Mouse (Mus musculus) myocyte (in vitro differentiated cells): ENCODE measurements at regions not wholly inside any gene's neighbourhood (a gene's known extent, or its start where the extent isn't known, plus 50 kb on each side); places are given as distances from the start of the nearest gene placed in this dataset.

Source experiments
- H3K27me3 ChIP-seq: one replicate; pipeline ENCODE4 v1.6.1; 2011; ENCODE audit not compliant: control insufficient read depth, insufficient read depth, insufficient read length
- H3K36me3 ChIP-seq: one replicate; pipeline ENCODE4 v1.6.1; 2011; ENCODE audit not compliant: control insufficient read depth, insufficient read depth
- H3K4me2 ChIP-seq: one replicate; pipeline ENCODE4 v1.6.1; 2011; ENCODE audit warnings: low read depth, control low read depth
- H3K4me3 ChIP-seq: one replicate; pipeline ENCODE4 v1.5.1; 2011; ENCODE audit warnings: mild to moderate bottlenecking, control low read depth, moderate library complexity
- H3K79me2 ChIP-seq: one replicate; pipeline ENCODE4 v1.6.1; 2011; ENCODE audit not compliant: control insufficient read depth, insufficient read depth
- H3ac ChIP-seq: one replicate; pipeline ENCODE4 v1.6.1; 2011; ENCODE audit not compliant: control insufficient read depth, insufficient read length
- CEBPB ChIP-seq: IDR thresholded peaks from 2 replicates; pipeline ENCODE4 v1.6.1; 2011; ENCODE audit warnings: mild to moderate bottlenecking, moderate library complexity; ENCODE audit not compliant: poor library complexity, insufficient read depth, severe bottlenecking
- E2F4 ChIP-seq: IDR thresholded peaks from one replicate; pipeline ENCODE4 v1.6.1; 2011; ENCODE audit warnings: mild to moderate bottlenecking, control low read depth, moderate library complexity; ENCODE audit not compliant: insufficient read depth
- MAX ChIP-seq: IDR thresholded peaks from one replicate; pipeline ENCODE4 v1.6.1; 2011; ENCODE audit warnings: low read depth, mild to moderate bottlenecking, control low read depth
- MYOD1 ChIP-seq, 3 experiments: IDR thresholded peaks; one replicate each; pipeline ENCODE4 v1.6.1; 2011; ENCODE audit warnings: control low read depth in 2 of 3, low read depth in 2 of 3, mild to moderate bottlenecking in 2 of 3, moderate library complexity in 1 of 3; ENCODE audit not compliant: insufficient read length in 2 of 3, control insufficient read depth in 1 of 3
- MYOG ChIP-seq, 3 experiments: IDR thresholded peaks; one replicate each; pipeline ENCODE4 v1.6.1; 2011; ENCODE audit warnings: control low read depth in 2 of 3, low read depth in 2 of 3, mild to moderate bottlenecking in 2 of 3; ENCODE audit not compliant: insufficient read length in 2 of 3, control insufficient read depth in 1 of 3, insufficient read depth in 1 of 3
- POLR2A ChIP-seq: IDR thresholded peaks from one replicate; pipeline ENCODE4 v1.6.1; 2011; ENCODE audit warnings: low read depth, mild to moderate bottlenecking, control low read depth, moderate library complexity; ENCODE audit not compliant: insufficient read length
- POLR2AphosphoS2 ChIP-seq: IDR thresholded peaks from one replicate; pipeline ENCODE4 v1.6.1; 2011; ENCODE audit warnings: low read depth, control low read depth; ENCODE audit not compliant: insufficient read length
- REST ChIP-seq: IDR thresholded peaks from one replicate; pipeline ENCODE4 v1.6.1; 2011; ENCODE audit warnings: mild to moderate bottlenecking, control low read depth, moderate library complexity; ENCODE audit not compliant: insufficient read depth, insufficient read length
- SRF ChIP-seq: IDR thresholded peaks from one replicate; pipeline ENCODE4 v1.6.1; 2011; ENCODE audit warnings: low read depth; ENCODE audit not compliant: control insufficient read depth, insufficient read length
- TCF12 ChIP-seq: IDR thresholded peaks from one replicate; pipeline ENCODE4 v1.6.1; 2011; ENCODE audit warnings: mild to moderate bottlenecking, control low read depth; ENCODE audit not compliant: poor library complexity, insufficient read depth, severe bottlenecking
- TCF3 ChIP-seq: IDR thresholded peaks from one replicate; pipeline ENCODE4 v1.6.1; 2011; ENCODE audit warnings: low read depth, control low read depth; ENCODE audit not compliant: insufficient read length
- USF1 ChIP-seq: IDR thresholded peaks from one replicate; pipeline ENCODE4 v1.6.1; 2011; ENCODE audit warnings: low read depth, mild to moderate bottlenecking, control low read depth, moderate library complexity

- Histone ChIP-seq H3K36me3 (no peaks in the 10 kb centered on the region), H3K27me3 (no peaks in the 10 kb centered on the region), H3ac (no peak overlapping the region), H3K79me2 (no peaks in the 10 kb centered on the region), H3K4me3 (no peak overlapping the region), H3K4me2 (no peak overlapping the region)
- no peak for TF ChIP-seq SRF
- TF ChIP-seq CEBPB, result no peak
- no peak for TF ChIP-seq TCF12
- no peak for TF ChIP-seq MYOG (IDR thresholded peaks at IDR 0.05; ENCODE audit: control insufficient read depth in 1 of 3, insufficient read depth in 1 of 3, insufficient read length in 2 of 3, low read depth in 2 of 3)
- no peak for TF ChIP-seq E2F4
- TF ChIP-seq MAX, result no peak
- no peak for TF ChIP-seq USF1
- TF ChIP-seq TCF3, result no peak
- TF ChIP-seq POLR2AphosphoS2, result no peak
- no peak for TF ChIP-seq REST
- TF ChIP-seq POLR2A, result no peak
- TF ChIP-seq MYOD1 (IDR thresholded peaks at IDR 0.05; ENCODE audit: control insufficient read depth in 1 of 3, insufficient read length in 2 of 3, low read depth in 2 of 3), result no peak
Observed at GRCm38 (mm10) chr10:11886237-11886636, 543.0 kb downstream of the Epm2a start.

GRCm38 (mm10) chr10:11888953-11889352, 545.7 kb downstream of the Epm2a start:
- H3K4me3 ChIP-seq, result no peak overlapping the region
- H3K4me2 ChIP-seq, result no peak overlapping the region
- TF ChIP-seq POLR2AphosphoS2 (no peak), SRF (no peak), TCF12 (no peak), MYOD1 (IDR thresholded peaks at IDR 0.05; ENCODE audit: control insufficient read depth in 1 of 3, insufficient read length in 2 of 3, low read depth in 2 of 3) (no peak), E2F4 (no peak), CEBPB (no peak), POLR2A (no peak), MYOG (IDR thresholded peaks at IDR 0.05; ENCODE audit: control insufficient read depth in 1 of 3, insufficient read depth in 1 of 3, insufficient read length in 2 of 3, low read depth in 2 of 3) (no peak), TCF3 (no peak), USF1 (no peak), MAX (no peak), REST (no peak)
- H3K79me2 ChIP-seq, result no peaks in the 10 kb centered on the region
- no peaks in the 10 kb centered on the region for H3K27me3 ChIP-seq
- H3K36me3 ChIP-seq, result no peaks in the 10 kb centered on the region
- H3ac ChIP-seq, result no peak overlapping the region

- no peaks in the 10 kb centered on the region for H3K27me3 ChIP-seq
- TF ChIP-seq CEBPB (no peak), USF1 (no peak), POLR2AphosphoS2 (no peak), MYOD1 (IDR thresholded peaks at IDR 0.05; ENCODE audit: control insufficient read depth in 1 of 3, insufficient read length in 2 of 3, low read depth in 2 of 3) (no peak), E2F4 (no peak), MYOG (IDR thresholded peaks at IDR 0.05; ENCODE audit: control insufficient read depth in 1 of 3, insufficient read depth in 1 of 3, insufficient read length in 2 of 3, low read depth in 2 of 3) (no peak), REST (no peak), POLR2A (no peak), TCF12 (no peak), MAX (no peak), SRF (no peak), TCF3 (no peak)
- no peak overlapping the region for H3K4me3 ChIP-seq
- no peak overlapping the region for H3K4me2 ChIP-seq
- H3ac ChIP-seq, result no peak overlapping the region
- H3K36me3 ChIP-seq, result no peaks in the 10 kb centered on the region
- H3K79me2 ChIP-seq, result no peaks in the 10 kb centered on the region
Observed at GRCm38 (mm10) chr10:11922132-11922531, 578.9 kb downstream of the Epm2a start.

- H3ac ChIP-seq, result no peak overlapping the region
- H3K36me3 ChIP-seq, result no peaks in the 10 kb centered on the region
- no peaks in the 10 kb centered on the region for H3K27me3 ChIP-seq
- no peak overlapping the region for H3K4me3 ChIP-seq
- no peak for TF ChIP-seq MYOD1 (IDR thresholded peaks at IDR 0.05; ENCODE audit: control insufficient read depth in 1 of 3, insufficient read length in 2 of 3, low read depth in 2 of 3)
- no peak for TF ChIP-seq POLR2A
- no peak for TF ChIP-seq TCF12
- TF ChIP-seq CEBPB, result no peak
- TF ChIP-seq TCF3, result no peak
- no peak for TF ChIP-seq MAX
- no peak for TF ChIP-seq MYOG (IDR thresholded peaks at IDR 0.05; ENCODE audit: control insufficient read depth in 1 of 3, insufficient read depth in 1 of 3, insufficient read length in 2 of 3, low read depth in 2 of 3)
- no peak overlapping the region for H3K4me2 ChIP-seq
- H3K79me2 ChIP-seq, result no peaks in the 10 kb centered on the region
Observed at GRCm38 (mm10) chr10:11938164-11938563, 595.0 kb downstream of the Epm2a start.
